Mouse (Mus musculus) cerebral cortex, adult 2 months (tissue): ENCODE results near the gene Mageb4.

ENCODE experiments used
- WGBS: fragments of 180-500 bp; shearing (Covaris S2); methylation state at CpG from one replicate; pipeline ENCODE4 v1.1.7; 2018; 5-methylcytosine and 5-hydroxymethylcytosine counted together

Mageb4 gene

DNA sequence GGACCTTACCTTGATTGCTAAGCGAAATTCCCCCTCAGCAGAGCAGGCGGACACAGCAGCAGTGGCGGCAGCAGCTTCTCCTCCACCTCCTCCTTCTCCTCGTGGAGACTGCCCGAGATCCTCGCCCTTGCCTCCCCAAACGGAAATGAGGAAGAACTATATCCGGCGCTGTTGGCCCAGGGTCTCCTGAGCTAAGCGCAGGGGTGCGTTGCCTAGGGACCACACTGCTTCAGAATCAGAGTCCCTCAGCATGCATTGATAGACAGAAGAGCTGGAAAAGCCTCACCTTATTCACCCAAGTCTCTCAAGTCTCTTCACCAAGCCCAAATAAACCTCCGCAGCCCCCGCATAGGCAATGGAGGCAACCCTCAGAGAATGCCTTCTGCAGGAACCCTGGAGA lies at the start of gene Mageb4:
TSS of gene Mageb4 (minus strand) at position 101 of the 400 bp plus-strand sequence.
- no CpG with 5 or more reads among the region's 13 CpGs for whole genome bisulfite sequencing

GRCm38 (mm10) chrX:86284597-86284996 lies 20.3 kb downstream of the Mageb4 start:
- 56% methylated on average over 1 of the region's 2 CpGs for WGBS

DNA sequence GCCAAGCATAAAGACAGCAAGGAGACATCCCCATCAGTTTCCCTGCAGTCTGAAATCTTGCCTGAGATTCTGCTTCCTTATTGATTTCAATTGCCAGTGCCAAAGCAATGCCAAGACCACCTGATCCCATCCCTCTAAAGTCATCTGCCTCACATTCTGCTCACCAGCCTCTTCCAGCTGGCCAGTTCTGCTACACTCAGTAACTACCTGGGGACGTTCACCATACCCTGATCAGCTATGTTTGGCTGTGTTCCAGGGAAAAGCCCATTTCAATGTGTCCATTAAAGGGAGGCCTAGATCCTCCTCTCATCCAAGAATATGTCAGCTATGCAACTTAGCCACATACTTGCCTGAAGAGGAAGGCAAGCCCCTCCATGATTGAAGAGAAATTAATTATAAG lies 58.9 kb downstream of the Mageb4 start:
- no CpG with 5 or more reads among the region's 1 CpGs for WGBS

GRCm38 (mm10) chrX:86237246-86237645 lies 67.6 kb downstream of the Mageb4 start:
- 57% methylated on average over 1 of the region's 1 CpGs for WGBS
